Mouse (Mus musculus) stomach, embryonic 14.5 days (tissue): ENCODE data around the gene D630045J12Rik. TPM values are rescaled to one million over a fixed set of nuclear protein-coding genes. Genes with fewer than 3 reads are reported as not detected.

Experiments used
- ATAC-seq: fragments of 200-750 bp; cut with Nextera tagmentation; 2 replicates; pipeline ENCODE4 v1.8.0; 2017; ENCODE audit warnings: low read depth, moderate TSS enrichment; ENCODE audit not compliant: insufficient number of reproducible peaks, insufficient read depth, low FRiP score
- H3K27ac ChIP-seq: fragments of 300-500 bp; sonication (generic); 2 replicates; pipeline ENCODE4 v1.5.1; 2014; ENCODE audit warnings: mild to moderate bottlenecking, low read length, moderate library complexity, mixed read lengths
- H3K27me3 ChIP-seq: fragments of 300-500 bp; sonication (generic); 2 replicates; pipeline ENCODE4 v1.6.1; 2014; ENCODE audit warnings: low read length, control low read depth, mixed read lengths; ENCODE audit not compliant: control insufficient read depth, insufficient read depth
- H3K36me3 ChIP-seq: fragments of 300-500 bp; sonication (generic); 2 replicates; pipeline ENCODE4 v1.6.1; 2014; ENCODE audit warnings: mild to moderate bottlenecking, control low read depth, low read length, moderate library complexity, mixed read lengths; ENCODE audit not compliant: control insufficient read depth, insufficient read depth
- H3K4me1 ChIP-seq: fragments of 300-500 bp; sonication (generic); 2 replicates; pipeline ENCODE4 v1.6.1; 2014; ENCODE audit warnings: low read length, control low read depth, mixed read lengths; ENCODE audit not compliant: control insufficient read depth, insufficient read depth
- H3K4me2 ChIP-seq: fragments of 300-500 bp; sonication (generic); replicated peaks from 2 replicates; pipeline ENCODE4 v1.6.1; 2014; ENCODE audit warnings: low read depth, low read length, control low read depth
- H3K4me3 ChIP-seq: fragments of 300-500 bp; sonication (generic); 2 replicates; pipeline ENCODE4 v1.5.1; 2014; ENCODE audit warnings: low read depth, low read length, control low read depth
- H3K9ac ChIP-seq: fragments of 300-500 bp; sonication (generic); replicated peaks from 2 replicates; pipeline ENCODE4 v1.6.1; 2014; ENCODE audit warnings: low read depth, mild to moderate bottlenecking, control low read depth, low read length, moderate library complexity, mixed read lengths
- H3K9me3 ChIP-seq: fragments of 300-500 bp; sonication (generic); 2 replicates; pipeline ENCODE4 v1.6.1; 2016; ENCODE audit warnings: low read depth, low read length, control low read depth; ENCODE audit not compliant: control insufficient read depth
- WGBS: fragments of 180-500 bp; shearing (Covaris S2); extraction: QIAGEN DNeasy Blood & Tissue Kit; methylation state at CpG from one replicate; pipeline ENCODE4 v1.1.7; 2014; 5-methylcytosine and 5-hydroxymethylcytosine counted together
- polyA plus RNA-seq: library from polyadenylated mRNA; unstranded; fragments of >200 nt; fragmentation: Nextera tagmentation; extraction: Ambion mirVana; gene quantifications from 2 replicates; pipeline ENCODE4 v1.2.1, GENCODE M21; 2014

Gene D630045J12Rik
- polyA plus RNA-seq, 1 experiment from 2014 or later: 8.1 TPM

GRCm38 (mm10) chr6:38195306-38195705 is 58.5 kb downstream of the D630045J12Rik start:
- Histone ChIP-seq H3K9me3 (no peaks in the 10 kb centered on the region), H3K27me3 (no peaks in the 10 kb centered on the region), H3K27ac (no peak overlapping the region), H3K36me3 (peaks cover 10% of the 10 kb centered on the region), H3K4me1 (no peaks in the 10 kb centered on the region), H3K4me3 (no peak overlapping the region), H3K9ac (no peak overlapping the region), H3K4me2 (no peak overlapping the region)
- no peak for ATAC-seq
- 81% methylated on average over 10 of the region's 10 CpGs for WGBS

DNA sequence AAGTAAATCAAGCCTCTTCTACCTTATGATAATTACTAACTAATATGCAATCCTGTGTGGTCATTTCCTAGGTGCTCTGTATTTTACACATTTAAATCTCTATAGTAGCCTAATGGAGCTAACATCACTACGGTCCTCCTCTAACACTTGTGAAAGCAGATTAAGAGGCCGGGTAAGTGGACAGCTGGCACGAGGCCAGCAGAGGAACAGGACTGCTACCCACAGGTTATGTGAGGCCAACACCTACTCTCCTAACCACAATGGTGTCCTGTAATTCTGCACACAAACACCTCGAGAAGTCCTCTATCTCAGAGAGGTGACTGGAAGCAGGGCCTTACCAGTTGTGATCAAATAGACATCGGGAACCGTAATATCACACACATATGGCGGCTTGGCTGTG is 59.8 kb downstream of the D630045J12Rik start:
- no peak for ATAC-seq

DNA sequence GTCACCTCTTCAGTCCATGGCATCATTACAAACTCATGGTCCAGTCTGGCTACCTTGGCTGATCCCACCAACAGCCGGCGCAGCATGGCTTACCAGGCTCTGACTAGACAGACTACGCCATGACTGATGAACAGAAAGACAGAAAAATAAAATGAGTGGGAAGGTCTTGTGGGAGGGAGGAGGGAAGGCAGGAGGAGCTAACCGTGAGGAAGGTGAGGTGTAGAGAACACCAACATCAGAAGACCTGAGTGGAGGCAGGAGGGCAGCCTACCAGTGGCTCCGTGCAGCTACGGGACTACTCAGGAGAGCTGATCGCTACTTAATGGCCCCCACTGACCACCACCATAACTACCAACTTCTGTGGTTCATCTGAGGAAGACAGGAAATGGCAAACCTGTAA is 60.9 kb downstream of the D630045J12Rik start:
- Histone ChIP-seq H3K4me3 (no peak overlapping the region), H3K4me1 (no peaks in the 10 kb centered on the region), H3K36me3 (peaks cover 10% of the 10 kb centered on the region), H3K27me3 (no peaks in the 10 kb centered on the region), H3K9me3 (no peaks in the 10 kb centered on the region), H3K4me2 (no peak overlapping the region), H3K9ac (no peak overlapping the region), H3K27ac (no peak overlapping the region)
- ATAC-seq: no peak
- 95% methylated on average over 7 of the region's 7 CpGs for WGBS

More for the DNA sequence above, 59.8 kb downstream of the D630045J12Rik start:
- no peaks in the 10 kb centered on the region for H3K4me1 ChIP-seq
- H3K27me3 ChIP-seq: no peaks in the 10 kb centered on the region
- 73% methylated on average over 7 of the region's 7 CpGs for WGBS
- H3K4me2 ChIP-seq: no peak overlapping the region
- no peak overlapping the region for H3K9ac ChIP-seq
- peaks cover 10% of the 10 kb centered on the region for H3K36me3 ChIP-seq
- no peaks in the 10 kb centered on the region for H3K9me3 ChIP-seq
- no peak overlapping the region for H3K4me3 ChIP-seq
- H3K27ac ChIP-seq: no peak overlapping the region

DNA sequence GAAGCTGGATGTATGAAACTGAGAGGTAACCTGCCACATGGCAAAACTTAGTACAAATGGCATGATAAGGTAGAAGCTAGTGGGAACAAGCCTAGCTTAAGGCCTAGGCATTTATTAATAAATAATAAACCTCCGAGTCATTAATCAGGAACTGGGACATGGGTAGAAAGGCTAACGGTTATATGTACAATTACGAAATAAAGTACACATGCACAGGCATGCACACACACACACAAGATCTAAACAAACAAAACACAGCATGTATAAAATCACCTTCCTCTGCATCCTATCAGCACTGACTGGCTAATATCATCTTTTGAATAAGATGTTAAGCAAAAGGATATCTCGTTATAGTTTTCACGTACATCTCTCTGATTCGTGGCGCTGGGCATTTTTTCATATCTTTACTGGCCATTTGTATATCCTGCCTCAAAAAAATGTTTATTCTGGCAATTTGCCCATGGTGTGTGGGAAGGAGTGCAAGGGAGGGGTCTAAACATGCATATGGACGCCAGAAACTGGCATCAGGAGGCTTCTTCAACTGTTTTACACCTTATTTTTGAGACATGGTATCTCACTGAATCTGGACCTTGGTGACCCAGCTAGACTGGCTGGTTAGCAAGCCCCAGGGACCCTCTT is 67.4 kb downstream of the D630045J12Rik start:
- Histone ChIP-seq H3K27me3 (no peaks in the 10 kb centered on the region), H3K4me1 (0 out of 2 replicates have a peak, but pooled peaks cover under 1% of the 10 kb centered on the region), H3K9me3 (peaks cover 6% of the 10 kb centered on the region; the same call in 1 of the 2 replicates), H3K4me2 (no peak overlapping the region), H3K36me3 (peaks cover 12% of the 10 kb centered on the region), H3K4me3 (no peak overlapping the region), H3K27ac (no peak overlapping the region), H3K9ac (no peak overlapping the region)
- no peak for ATAC-seq
- WGBS: 79% methylated on average over 8 of the region's 8 CpGs

DNA sequence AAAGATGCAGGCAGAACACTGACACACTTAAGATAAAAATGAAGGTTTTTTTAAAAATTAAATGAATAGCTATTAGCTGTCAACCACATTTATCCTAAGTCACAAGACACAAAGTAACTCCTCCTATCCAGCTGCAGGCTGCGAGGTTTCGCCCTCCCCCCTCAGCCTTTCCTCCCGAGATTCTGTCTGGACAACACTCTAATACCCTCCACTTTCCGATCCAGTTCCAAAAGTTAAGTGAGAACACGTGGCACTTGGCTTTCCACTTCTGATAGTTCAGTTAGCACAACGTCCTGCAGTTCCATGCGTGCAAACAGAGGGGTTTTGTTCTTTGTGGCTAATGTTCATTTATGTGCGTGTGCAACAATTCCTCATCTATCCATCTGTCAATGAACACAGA is 69.0 kb downstream of the D630045J12Rik start:
- ATAC-seq: no peak
- Histone ChIP-seq H3K9me3 (peaks cover 6% of the 10 kb centered on the region; the same call in 1 of the 2 replicates), H3K9ac (no peak overlapping the region), H3K4me2 (no peak overlapping the region), H3K4me3 (no peak overlapping the region), H3K27ac (no peak overlapping the region), H3K27me3 (no peaks in the 10 kb centered on the region), H3K4me1 (peaks cover 10% of the 10 kb centered on the region; the same call in 1 of the 2 replicates), H3K36me3 (peaks cover 12% of the 10 kb centered on the region)
- WGBS: 74% methylated on average over 8 of the region's 8 CpGs

DNA sequence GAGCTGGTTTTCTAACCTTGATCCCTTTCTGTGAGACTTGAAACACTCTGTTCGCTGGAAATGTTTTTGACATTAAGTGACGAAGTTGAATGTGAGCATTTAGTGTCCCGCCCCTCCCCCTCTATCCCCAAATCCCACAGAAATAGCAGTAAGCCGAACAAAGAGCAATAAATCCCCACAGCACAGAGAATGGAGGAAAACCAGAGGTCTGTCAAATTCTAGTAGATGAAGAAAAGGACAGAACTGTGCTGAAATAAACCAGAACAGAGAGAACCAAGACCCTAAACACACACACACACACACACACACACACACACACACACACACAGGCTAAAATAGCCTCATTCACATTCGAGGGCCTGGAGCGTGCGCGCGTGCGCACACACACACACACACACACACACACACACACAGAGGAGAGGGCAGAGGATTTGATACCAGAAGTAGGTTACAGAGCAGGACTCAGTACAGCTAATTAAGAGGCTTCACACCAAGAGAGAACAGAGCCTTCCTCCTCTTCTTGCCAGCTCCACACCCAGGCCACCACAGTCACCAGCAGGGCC is 72.0 kb downstream of the D630045J12Rik start:
- 64% methylated on average over 10 of the region's 10 CpGs for WGBS
- peaks cover 10% of the 10 kb centered on the region; the same call in 1 of the 2 replicates for H3K4me1 ChIP-seq
- H3K27me3 ChIP-seq: no peaks in the 10 kb centered on the region
- peak; percentile 42; the same call in 1 of the 2 replicates for ATAC-seq
- peaks cover 6% of the 10 kb centered on the region; the same call in 1 of the 2 replicates for H3K9me3 ChIP-seq
- H3K9ac ChIP-seq: no peak overlapping the region
- H3K27ac ChIP-seq: peak overlapping the region; percentile 70
- peaks cover 12% of the 10 kb centered on the region for H3K36me3 ChIP-seq
- no peak overlapping the region for H3K4me2 ChIP-seq
- no peak overlapping the region for H3K4me3 ChIP-seq

DNA sequence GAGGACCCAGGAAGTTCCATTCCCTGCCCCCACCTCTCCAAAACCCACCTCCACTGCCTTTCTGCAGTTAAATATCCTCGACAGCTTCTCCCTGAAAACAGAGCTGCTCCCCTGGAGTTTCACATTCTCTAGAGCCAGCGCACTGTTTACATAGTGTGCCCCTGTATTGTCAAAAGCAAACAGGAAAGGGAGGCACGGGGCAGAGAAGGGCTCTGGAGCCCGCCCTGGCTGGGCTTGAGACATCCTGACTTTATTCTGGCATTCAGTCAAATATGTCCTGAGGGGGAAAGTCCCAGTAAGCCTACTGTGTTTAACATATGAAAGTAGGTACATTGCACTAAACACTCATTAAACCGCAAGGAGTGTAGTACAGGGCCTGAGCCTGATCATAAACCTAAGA is 73.1 kb downstream of the D630045J12Rik start:
- H3K9ac ChIP-seq: no peak overlapping the region
- peak overlapping the region; percentile 70; the same call in 1 of the 2 replicates for H3K27ac ChIP-seq
- ATAC-seq: peak; percentile 75; the same call in 1 of the 2 replicates
- no peak overlapping the region for H3K4me3 ChIP-seq
- peaks cover 12% of the 10 kb centered on the region for H3K36me3 ChIP-seq
- peaks cover 6% of the 10 kb centered on the region; the same call in 1 of the 2 replicates for H3K9me3 ChIP-seq
- WGBS: 47% methylated on average over 5 of the region's 5 CpGs
- H3K4me2 ChIP-seq: no peak overlapping the region
- H3K4me1 ChIP-seq: peaks cover 10% of the 10 kb centered on the region; the same call in 1 of the 2 replicates
- H3K27me3 ChIP-seq: no peaks in the 10 kb centered on the region

GRCm38 (mm10) chr6:38165385-38165784 is 88.4 kb downstream of the D630045J12Rik start:
- H3K27me3 ChIP-seq: no peaks in the 10 kb centered on the region
- no peak overlapping the region for H3K4me3 ChIP-seq
- no peaks in the 10 kb centered on the region for H3K9me3 ChIP-seq
- no peak overlapping the region for H3K4me2 ChIP-seq
- H3K36me3 ChIP-seq: peaks cover 7% of the 10 kb centered on the region
- 63% methylated on average over 6 of the region's 6 CpGs for WGBS
- H3K27ac ChIP-seq: no peak overlapping the region
- H3K9ac ChIP-seq: no peak overlapping the region
- no peaks in the 10 kb centered on the region for H3K4me1 ChIP-seq
- ATAC-seq: no peak
